Mouse (Mus musculus) neural tube, embryonic 12.5 days (tissue): ENCODE data around the gene Egfr. TPM values are rescaled to one million over a fixed set of nuclear protein-coding genes. Genes with fewer than 3 reads are reported as not detected.

Experiments used
- ATAC-seq: fragments of 200-750 bp; cut with Nextera tagmentation; 2 replicates; pipeline ENCODE4 v1.8.0; 2017; ENCODE audit warnings: low read depth, mild to moderate bottlenecking, moderate TSS enrichment, moderate library complexity; ENCODE audit not compliant: low FRiP score
- H3K27ac ChIP-seq: fragments of 300-500 bp; sonication (generic); 2 replicates; pipeline ENCODE4 v1.5.1; 2016
- H3K27me3 ChIP-seq: fragments of 300-500 bp; sonication (generic); replicated peaks from 2 replicates; pipeline ENCODE4 v1.6.1; 2016; ENCODE audit warnings: mild to moderate bottlenecking
- H3K36me3 ChIP-seq: fragments of 300-500 bp; sonication (generic); 2 replicates; pipeline ENCODE4 v1.6.1; 2016; ENCODE audit warnings: mild to moderate bottlenecking
- H3K4me1 ChIP-seq: fragments of 300-500 bp; sonication (generic); 2 replicates; pipeline ENCODE4 v1.6.1; 2016
- H3K4me2 ChIP-seq: fragments of 300-500 bp; sonication (generic); replicated peaks from 2 replicates; pipeline ENCODE4 v1.6.1; 2016; ENCODE audit warnings: mild to moderate bottlenecking
- H3K4me3 ChIP-seq: fragments of 300-500 bp; sonication (generic); 2 replicates; pipeline ENCODE4 v1.5.1; 2016
- H3K9ac ChIP-seq: fragments of 300-500 bp; sonication (generic); 2 replicates; pipeline ENCODE4 v1.6.1; 2016; ENCODE audit warnings: mild to moderate bottlenecking
- H3K9me3 ChIP-seq: fragments of 300-500 bp; sonication (generic); 2 replicates; pipeline ENCODE4 v1.6.1; 2016; ENCODE audit warnings: mild to moderate bottlenecking
- WGBS: fragments of 180-500 bp; shearing (Covaris S2); methylation state at CpG from one replicate; pipeline ENCODE4 v1.1.7; 2016; 5-methylcytosine and 5-hydroxymethylcytosine counted together
- polyA plus RNA-seq: library from polyadenylated mRNA; unstranded; fragments of >200 nt; fragmentation: Nextera tagmentation; extraction: Ambion mirVana; gene quantifications from 2 replicates; pipeline ENCODE4 v1.2.1, GENCODE M21; 2016

The Egfr gene
- polyA plus RNA-seq, 1 experiment from 2014 or later, result 4.4 TPM

DNA sequence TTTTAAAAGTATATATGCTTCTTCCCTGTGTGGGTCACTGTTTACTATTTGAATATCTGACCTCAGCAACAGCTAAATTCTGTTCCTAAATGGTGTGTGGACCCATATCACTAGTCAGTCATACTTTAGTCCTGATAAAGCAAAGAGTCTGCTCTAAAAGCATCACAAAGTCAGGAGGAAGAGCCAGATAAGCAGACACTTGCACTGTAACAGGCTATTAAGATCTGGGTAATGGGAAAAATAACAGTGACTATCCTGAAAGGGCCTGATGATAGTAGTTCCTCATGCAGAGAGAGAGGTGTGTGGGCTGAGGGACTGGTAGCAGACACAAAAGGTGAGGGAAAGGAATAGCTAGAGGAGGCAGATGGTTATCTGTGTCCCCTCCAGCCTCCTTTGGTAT is 61.3 kb downstream of the Egfr start:
- no peaks in the 10 kb centered on the region for H3K9me3 ChIP-seq
- H3K9ac ChIP-seq, result no peak overlapping the region
- no peak for ATAC-seq
- H3K4me3 ChIP-seq, result no peak overlapping the region
- no peak overlapping the region for H3K4me2 ChIP-seq
- no peaks in the 10 kb centered on the region for H3K27me3 ChIP-seq
- no peak overlapping the region for H3K27ac ChIP-seq
- H3K4me1 ChIP-seq, result no peaks in the 10 kb centered on the region
- no peaks in the 10 kb centered on the region for H3K36me3 ChIP-seq

DNA sequence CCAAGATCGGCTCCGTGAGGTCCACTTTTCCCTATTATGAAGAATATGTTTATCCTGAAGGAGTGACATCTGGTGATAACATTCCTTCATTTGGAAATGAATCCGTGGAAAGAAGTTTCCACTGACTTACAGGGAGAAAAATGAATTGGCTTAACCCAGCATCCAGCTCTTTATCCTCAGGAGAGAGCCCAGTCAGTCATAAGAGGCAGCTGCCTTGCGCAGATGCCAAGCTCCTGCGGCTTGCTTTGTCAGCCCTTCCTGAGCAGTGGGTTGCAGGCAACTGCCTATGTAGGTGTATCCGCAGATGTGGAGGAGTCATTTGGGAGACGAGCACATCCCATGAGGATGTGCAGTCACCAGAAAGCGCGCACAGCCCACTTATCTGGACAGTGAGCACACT is 64.4 kb downstream of the Egfr start:
- no peak for ATAC-seq
- H3K9me3 ChIP-seq, result no peaks in the 10 kb centered on the region
- H3K27ac ChIP-seq, result no peak overlapping the region
- H3K9ac ChIP-seq, result no peak overlapping the region
- no peaks in the 10 kb centered on the region for H3K36me3 ChIP-seq
- H3K4me1 ChIP-seq, result no peaks in the 10 kb centered on the region
- H3K4me2 ChIP-seq, result no peak overlapping the region
- no peak overlapping the region for H3K4me3 ChIP-seq
- no peaks in the 10 kb centered on the region for H3K27me3 ChIP-seq
- WGBS, result 94% methylated on average over 9 of the region's 9 CpGs

DNA sequence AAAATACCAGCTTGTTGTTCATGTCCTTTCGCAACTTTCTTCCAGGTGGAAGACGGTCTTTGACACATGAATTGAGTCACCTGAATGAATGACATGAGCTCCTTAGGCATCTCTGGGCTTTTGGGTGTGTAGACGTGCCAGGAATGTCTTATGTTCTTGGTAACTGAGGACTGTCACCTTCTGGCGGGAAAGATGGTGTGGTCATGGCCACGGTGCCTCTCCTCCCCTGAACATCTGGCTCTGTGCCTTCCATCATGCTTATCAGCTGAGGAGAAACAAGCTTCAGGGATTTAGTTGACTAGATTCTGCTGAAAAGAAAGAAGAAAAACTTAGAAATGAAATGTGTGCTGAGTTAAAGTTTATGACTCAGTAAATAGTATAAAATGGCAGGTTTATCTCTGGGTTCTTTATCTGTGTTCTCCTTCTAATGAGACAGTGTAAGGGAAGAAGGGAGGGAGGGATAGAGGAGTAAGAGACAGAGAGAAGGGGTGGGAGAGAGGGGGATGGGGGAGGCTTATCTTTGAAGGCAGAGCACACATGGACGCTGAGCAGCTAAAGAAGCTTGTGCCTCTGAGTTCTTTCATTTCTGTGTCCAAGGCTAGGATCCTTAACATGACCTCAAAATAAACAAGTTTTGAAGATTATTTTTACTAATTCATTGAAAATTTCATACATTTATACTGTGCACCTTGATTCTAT is 65.5 kb downstream of the Egfr start:
- Histone ChIP-seq H3K4me3 (no peak overlapping the region), H3K9me3 (no peaks in the 10 kb centered on the region), H3K27me3 (no peaks in the 10 kb centered on the region), H3K9ac (no peak overlapping the region), H3K4me2 (no peak overlapping the region), H3K4me1 (no peaks in the 10 kb centered on the region), H3K27ac (no peak overlapping the region), H3K36me3 (no peaks in the 10 kb centered on the region)
- ATAC-seq, result no peak
- 87% methylated on average over 6 of the region's 6 CpGs for WGBS

DNA sequence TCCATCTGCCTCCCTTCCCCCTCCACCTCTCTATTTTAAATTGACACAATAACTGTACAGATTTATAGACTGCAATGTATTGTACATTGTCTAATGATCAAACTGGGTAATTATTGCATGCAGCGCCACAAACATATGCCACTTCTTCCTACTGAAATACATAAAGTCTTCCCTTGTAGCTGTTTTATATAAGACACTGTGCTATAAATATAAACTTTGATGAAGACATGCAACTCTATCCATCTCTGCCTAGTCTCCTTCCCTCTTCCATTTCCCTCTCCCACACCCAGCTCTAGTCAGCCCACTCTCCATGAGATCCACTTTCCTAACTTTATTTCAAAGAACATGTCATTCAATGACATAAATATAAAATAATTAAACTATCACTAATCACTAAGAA is 67.4 kb downstream of the Egfr start:
- 91% methylated on average over 1 of the region's 1 CpGs for WGBS
- Histone ChIP-seq H3K9me3 (no peaks in the 10 kb centered on the region), H3K9ac (no peak overlapping the region), H3K27ac (no peak overlapping the region), H3K4me2 (no peak overlapping the region), H3K4me3 (no peak overlapping the region), H3K27me3 (no peaks in the 10 kb centered on the region), H3K36me3 (no peaks in the 10 kb centered on the region), H3K4me1 (no peaks in the 10 kb centered on the region)
- no peak for ATAC-seq

DNA sequence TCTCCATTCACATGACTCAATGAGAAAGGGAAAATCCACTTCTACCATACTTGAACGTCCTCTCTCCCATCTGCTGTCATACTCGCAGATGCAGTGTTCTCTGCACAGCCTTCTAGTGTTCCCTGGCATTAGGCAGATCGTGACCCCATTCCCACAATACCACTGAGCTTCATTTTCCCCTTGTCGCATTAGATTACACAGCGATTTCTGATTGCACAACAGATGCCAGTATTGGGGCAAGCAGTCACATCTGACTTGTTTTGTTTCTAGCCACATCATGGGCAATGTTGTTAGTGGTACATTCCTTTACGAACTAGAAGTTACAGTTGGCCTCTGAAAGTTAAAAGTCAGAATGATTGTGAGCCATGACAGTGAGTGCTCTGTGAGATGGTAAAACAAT is 68.1 kb downstream of the Egfr start:
- H3K36me3 ChIP-seq, result no peaks in the 10 kb centered on the region
- H3K4me1 ChIP-seq, result no peaks in the 10 kb centered on the region
- H3K9me3 ChIP-seq, result no peaks in the 10 kb centered on the region
- no peak overlapping the region for H3K4me2 ChIP-seq
- no peak for ATAC-seq
- H3K4me3 ChIP-seq, result no peak overlapping the region
- 86% methylated on average over 6 of the region's 6 CpGs for WGBS
- H3K27ac ChIP-seq, result no peak overlapping the region
- H3K27me3 ChIP-seq, result no peaks in the 10 kb centered on the region
- H3K9ac ChIP-seq, result no peak overlapping the region

DNA sequence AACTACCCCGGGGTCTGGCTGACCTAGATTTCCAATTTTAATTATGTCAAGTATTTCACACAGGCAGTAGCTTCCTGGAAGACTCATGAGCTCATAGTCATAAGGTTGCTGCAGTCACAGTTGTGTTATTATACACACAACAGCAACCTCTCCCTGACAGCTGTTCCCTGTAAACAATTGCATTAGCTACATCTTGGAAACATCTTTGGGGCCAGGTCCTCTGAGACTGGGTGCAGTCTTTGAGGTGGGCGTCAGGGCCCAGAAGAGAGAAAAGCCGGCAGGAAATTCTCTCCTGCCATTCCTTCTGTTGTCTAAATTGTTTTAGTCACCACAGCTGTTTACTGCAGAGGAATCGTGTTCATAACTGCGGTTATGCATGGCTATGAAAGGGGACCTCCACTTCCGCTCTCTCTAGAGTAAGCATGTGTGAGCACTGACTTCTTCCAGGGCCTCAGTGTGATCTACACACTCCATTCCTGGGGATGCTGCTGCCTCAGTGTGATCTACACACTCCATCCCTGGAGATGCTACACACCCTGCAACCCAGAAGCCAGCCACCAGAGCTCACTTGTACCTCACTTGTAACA is 69.8 kb downstream of the Egfr start:
- H3K36me3 ChIP-seq, result no peaks in the 10 kb centered on the region
- 92% methylated on average over 6 of the region's 6 CpGs for WGBS
- H3K27ac ChIP-seq, result no peak overlapping the region
- H3K4me2 ChIP-seq, result no peak overlapping the region
- no peak overlapping the region for H3K4me3 ChIP-seq
- no peaks in the 10 kb centered on the region for H3K27me3 ChIP-seq
- no peaks in the 10 kb centered on the region for H3K9me3 ChIP-seq
- no peak overlapping the region for H3K9ac ChIP-seq
- ATAC-seq, result no peak
- no peaks in the 10 kb centered on the region for H3K4me1 ChIP-seq

DNA sequence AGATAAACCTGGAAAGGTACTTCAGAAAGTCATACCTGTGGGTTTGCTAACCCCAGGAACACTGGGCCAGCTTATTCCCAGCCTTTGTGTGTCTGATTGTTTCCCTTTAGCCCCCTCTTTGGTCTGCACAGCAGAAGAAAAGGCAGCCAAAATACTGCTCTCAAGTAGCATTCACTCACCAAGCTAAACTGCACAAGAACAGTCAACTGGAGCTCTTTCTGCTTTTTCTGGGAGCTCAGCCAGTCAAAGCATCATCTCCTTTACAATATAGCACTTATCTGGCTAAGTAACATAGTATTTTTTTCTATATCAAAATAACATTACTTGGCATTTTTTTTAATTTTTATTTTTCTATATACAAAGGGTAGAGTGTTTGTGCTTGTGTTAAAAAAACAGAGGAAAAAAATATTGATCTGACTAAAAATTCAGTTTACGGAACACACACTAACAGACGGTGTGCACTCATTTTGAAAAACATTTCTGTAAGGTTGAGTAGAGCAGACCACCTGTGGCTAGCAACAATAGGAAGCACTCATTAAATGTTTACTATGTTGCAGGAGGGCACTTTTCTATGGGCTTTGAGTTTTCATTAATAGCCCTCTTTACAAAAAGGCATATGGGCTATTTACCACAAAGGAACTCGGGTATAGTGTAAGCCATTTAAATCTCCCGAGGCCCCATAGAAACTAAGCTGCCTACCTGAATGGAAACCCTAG is 72.0 kb downstream of the Egfr start:
- Histone ChIP-seq H3K36me3 (no peaks in the 10 kb centered on the region), H3K9me3 (no peaks in the 10 kb centered on the region), H3K4me2 (no peak overlapping the region), H3K27ac (no peak overlapping the region), H3K4me3 (no peak overlapping the region), H3K27me3 (no peaks in the 10 kb centered on the region), H3K9ac (no peak overlapping the region), H3K4me1 (no peaks in the 10 kb centered on the region)
- WGBS, result 38% methylated on average over 4 of the region's 4 CpGs
- ATAC-seq, result no peak

DNA sequence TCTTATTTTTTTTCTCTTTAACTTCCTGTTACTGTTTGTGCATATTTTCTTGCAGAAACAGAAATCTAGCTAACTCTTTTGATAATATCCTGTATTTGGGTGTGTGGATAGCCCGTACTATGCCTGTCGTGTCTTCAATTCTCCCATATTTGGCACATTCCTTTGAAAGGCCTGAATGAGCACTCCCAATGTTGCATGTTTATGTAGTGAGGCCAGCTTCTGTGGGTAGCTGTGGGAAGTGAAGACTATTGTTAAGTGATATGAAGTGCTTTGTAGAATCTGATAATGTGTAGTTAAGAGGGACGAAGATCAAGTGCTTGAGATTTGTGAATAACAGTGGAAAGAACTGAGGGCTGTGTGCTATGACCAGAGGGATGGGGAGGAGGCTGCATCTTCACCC is 77.5 kb downstream of the Egfr start:
- Histone ChIP-seq H3K4me3 (no peak overlapping the region), H3K9ac (no peak overlapping the region), H3K27me3 (no peaks in the 10 kb centered on the region), H3K4me2 (no peak overlapping the region), H3K4me1 (no peaks in the 10 kb centered on the region), H3K36me3 (no peaks in the 10 kb centered on the region), H3K27ac (no peak overlapping the region), H3K9me3 (no peaks in the 10 kb centered on the region)
- 88% methylated on average over 3 of the region's 3 CpGs for WGBS
- no peak for ATAC-seq

DNA sequence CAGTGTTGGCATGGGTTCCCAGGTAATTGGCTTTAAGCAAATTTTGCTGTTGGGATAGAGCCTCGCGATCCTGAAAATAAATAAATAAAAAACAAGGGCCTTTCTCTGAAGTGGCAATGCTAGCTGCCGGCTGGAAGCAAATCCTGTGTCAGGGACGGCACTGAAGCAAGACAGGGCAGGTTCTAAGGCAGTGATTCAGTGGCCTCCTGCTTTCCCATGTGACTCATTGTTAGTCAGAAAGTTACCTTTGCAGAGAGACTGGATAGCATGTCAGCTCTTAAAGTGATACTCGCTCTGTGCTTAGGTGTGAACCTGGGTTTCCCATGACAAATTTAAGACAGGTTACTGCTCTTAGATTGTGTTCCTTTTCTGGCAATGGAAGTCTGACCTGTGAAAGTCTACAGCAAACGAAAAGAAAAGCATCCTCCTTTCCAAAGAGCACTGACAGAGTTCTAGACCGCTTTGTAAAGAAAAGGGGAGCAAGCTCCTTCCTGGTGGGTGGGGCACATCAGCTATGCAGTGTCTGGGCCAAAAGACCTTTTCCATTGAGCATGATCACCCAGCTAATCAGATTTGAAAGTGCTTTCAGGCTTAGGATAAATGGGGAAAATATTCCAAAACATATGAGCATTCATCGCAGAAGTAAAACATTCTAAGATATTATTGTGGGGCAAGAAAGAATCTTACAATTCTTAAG is 78.7 kb downstream of the Egfr start:
- Histone ChIP-seq H3K4me2 (no peak overlapping the region), H3K27ac (no peak overlapping the region), H3K9ac (no peak overlapping the region), H3K4me1 (no peaks in the 10 kb centered on the region), H3K27me3 (no peaks in the 10 kb centered on the region), H3K36me3 (no peaks in the 10 kb centered on the region), H3K4me3 (no peak overlapping the region), H3K9me3 (no peaks in the 10 kb centered on the region)
- 74% methylated on average over 8 of the region's 8 CpGs for WGBS
- ATAC-seq, result no peak

DNA sequence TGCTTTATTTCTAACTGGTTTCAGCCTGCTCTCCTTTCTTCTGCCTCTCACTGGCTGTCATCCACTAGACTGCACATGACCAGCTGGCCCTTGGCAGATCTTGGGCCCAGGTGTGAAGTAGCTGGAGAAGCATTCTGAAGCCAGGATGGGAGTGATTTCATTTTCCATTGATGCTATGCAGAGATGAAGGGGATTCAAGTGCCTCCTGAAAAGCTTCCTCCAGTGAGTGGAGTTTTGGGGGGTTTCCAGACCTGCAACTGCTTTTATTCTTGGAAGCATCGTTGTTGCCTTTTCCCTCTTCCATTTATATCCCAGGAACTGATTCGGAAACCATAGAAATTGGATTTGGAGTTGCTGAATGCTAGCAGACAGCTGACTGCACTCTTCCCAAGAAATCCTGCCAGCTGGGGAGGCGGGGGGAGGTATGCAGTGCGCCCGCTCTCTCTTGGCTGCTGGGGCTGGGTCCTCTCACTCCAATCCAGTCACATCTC is 80.0 kb downstream of the Egfr start:
- Histone ChIP-seq H3K9me3 (no peaks in the 10 kb centered on the region), H3K27ac (no peak overlapping the region), H3K9ac (no peak overlapping the region), H3K4me3 (no peak overlapping the region), H3K4me1 (no peaks in the 10 kb centered on the region), H3K4me2 (no peak overlapping the region), H3K27me3 (no peaks in the 10 kb centered on the region), H3K36me3 (no peaks in the 10 kb centered on the region)
- ATAC-seq, result no peak
- 92% methylated on average over 5 of the region's 5 CpGs for WGBS

DNA sequence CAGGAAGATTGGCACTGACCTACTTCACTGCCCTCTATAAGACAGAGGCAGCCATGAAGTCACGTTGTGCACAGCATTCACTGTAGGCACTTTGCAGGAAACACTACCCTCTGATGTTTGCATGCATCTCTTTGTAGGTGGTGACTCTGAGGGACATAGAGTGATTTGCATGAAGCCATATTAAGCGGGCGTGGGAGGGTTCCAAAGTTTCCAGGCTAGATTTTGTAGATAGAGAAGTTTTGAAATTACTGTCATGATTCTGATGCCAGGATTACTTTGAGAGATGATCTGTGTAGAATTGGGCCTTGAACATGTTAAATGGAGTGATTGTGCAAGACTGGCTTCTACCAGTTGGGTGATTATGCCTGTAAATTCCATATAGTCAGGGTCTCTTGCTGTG is 86.8 kb downstream of the Egfr start:
- H3K9me3 ChIP-seq, result no peaks in the 10 kb centered on the region
- H3K36me3 ChIP-seq, result no peaks in the 10 kb centered on the region
- H3K4me3 ChIP-seq, result no peak overlapping the region
- no peaks in the 10 kb centered on the region for H3K27me3 ChIP-seq
- no peak for ATAC-seq
- no peak overlapping the region for H3K27ac ChIP-seq
- no peak overlapping the region for H3K4me2 ChIP-seq
- WGBS, result 84% methylated on average over 3 of the region's 3 CpGs
- no peaks in the 10 kb centered on the region for H3K4me1 ChIP-seq
- no peak overlapping the region for H3K9ac ChIP-seq

DNA sequence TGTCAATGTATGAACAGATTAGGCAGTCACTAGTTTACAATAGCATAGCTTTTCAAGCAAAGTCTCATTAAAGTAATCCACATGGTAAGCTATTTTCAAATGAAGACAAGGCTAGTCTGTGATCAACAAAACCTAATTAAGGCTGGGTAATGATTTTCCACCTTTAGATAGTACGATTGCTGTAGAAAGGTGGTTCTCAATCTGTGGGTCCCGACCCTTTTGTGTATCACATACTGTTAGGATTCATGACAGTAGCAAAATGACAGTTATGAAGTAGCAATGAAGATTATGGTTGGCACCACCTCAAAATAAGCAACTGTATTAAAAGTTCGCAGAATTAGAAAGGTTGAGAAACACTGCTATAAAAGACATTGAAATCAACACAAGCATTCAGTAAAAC is 90.9 kb downstream of the Egfr start:
- Histone ChIP-seq H3K27me3 (no peaks in the 10 kb centered on the region), H3K9me3 (no peaks in the 10 kb centered on the region), H3K27ac (no peak overlapping the region), H3K4me3 (no peak overlapping the region), H3K9ac (no peak overlapping the region), H3K4me1 (no peaks in the 10 kb centered on the region), H3K36me3 (no peaks in the 10 kb centered on the region), H3K4me2 (no peak overlapping the region)
- 94% methylated on average over 3 of the region's 3 CpGs for WGBS
- ATAC-seq, result no peak
